Mouse (Mus musculus) kidney, postnatal 14 days (tissue): Measurements from ENCODE around the gene Rpusd2.
A peak's percentile ranks its signal among the peaks of the same experiment; 100 is the strongest.
"Not testable (repeated sequence)": the region's sequence is repeated elsewhere in the genome, so short reads cannot be mapped to it uniquely, and the experiment has no call there.

Experiments used
- DNase-seq: peaks from one replicate; pipeline ENCODE4 v3.0.0; 2022; ENCODE audit warnings: mixed read lengths

Rpusd2 gene

GRCm38 (mm10) chr2:119034656-119035396 is at the start of gene Rpusd2:
Gene Rpusd2 (plus strand): TSS chr2:119034790.
- peak; percentile 96 for DNase-seq

- DNase-seq = no peak
Observed at GRCm38 (mm10) chr2:118995490-118995889, 39.1 kb upstream of the Rpusd2 start.

GRCm38 (mm10) chr2:118995919-118996797 is 38.4 kb upstream of the Rpusd2 start:
- no peak for DNase-seq

GRCm38 (mm10) chr2:118996798-118997105 is 37.8 kb upstream of the Rpusd2 start:
- no peak for DNase-seq

GRCm38 (mm10) chr2:118998115-118998866 is 36.3 kb upstream of the Rpusd2 start:
- no peak for DNase-seq

GRCm38 (mm10) chr2:118999025-118999639 is 35.5 kb upstream of the Rpusd2 start:
- DNase-seq = no peak

- DNase-seq = no peak
Observed at GRCm38 (mm10) chr2:119006886-119007285, 27.7 kb upstream of the Rpusd2 start.

GRCm38 (mm10) chr2:119009376-119009775 is 25.2 kb upstream of the Rpusd2 start:
- no peak for DNase-seq

GRCm38 (mm10) chr2:119014989-119015388 is 19.6 kb upstream of the Rpusd2 start:
- DNase-seq = no peak

- DNase-seq = peak; percentile 24
Observed at GRCm38 (mm10) chr2:119015604-119016180, 18.9 kb upstream of the Rpusd2 start.

GRCm38 (mm10) chr2:119016312-119016711 is 18.3 kb upstream of the Rpusd2 start:
- DNase-seq = not testable (repeated sequence)

- DNase-seq = no peak
Observed at GRCm38 (mm10) chr2:119017647-119018046, 16.9 kb upstream of the Rpusd2 start.

GRCm38 (mm10) chr2:119018391-119019122 is 16.0 kb upstream of the Rpusd2 start:
- DNase-seq = peak; percentile 47

GRCm38 (mm10) chr2:119019131-119019530 is 15.5 kb upstream of the Rpusd2 start:
- DNase-seq = no peak

GRCm38 (mm10) chr2:119019538-119019937 is 15.1 kb upstream of the Rpusd2 start:
- DNase-seq = no peak

- no peak for DNase-seq
Observed at GRCm38 (mm10) chr2:119023154-119023660, 11.4 kb upstream of the Rpusd2 start.

GRCm38 (mm10) chr2:119024536-119025238 is 9.9 kb upstream of the Rpusd2 start:
- DNase-seq = no peak

- no peak for DNase-seq
Observed at GRCm38 (mm10) chr2:119025239-119025616, 9.4 kb upstream of the Rpusd2 start.

- DNase-seq = no peak
Observed at GRCm38 (mm10) chr2:119026951-119027350, 7.6 kb upstream of the Rpusd2 start.

GRCm38 (mm10) chr2:119028941-119029551 is 5.5 kb upstream of the Rpusd2 start, which contains the start of gene Ccdc32:
Gene Ccdc32 (minus strand): TSS chr2:119029393.
- DNase-seq = peak; percentile 98
